Mouse (Mus musculus): Measurements from ENCODE around the gene Gm8369. TPM values are rescaled to one million over a fixed set of nuclear protein-coding genes. Genes with fewer than 3 reads are reported as not detected.
"Not testable (repeated sequence)": the region's sequence is repeated elsewhere in the genome, so short reads cannot be mapped to it uniquely, and the experiment has no call there.

The Gm8369 gene
- total and polyA plus RNA-seq, 3 experiments, result not detected

DNA sequence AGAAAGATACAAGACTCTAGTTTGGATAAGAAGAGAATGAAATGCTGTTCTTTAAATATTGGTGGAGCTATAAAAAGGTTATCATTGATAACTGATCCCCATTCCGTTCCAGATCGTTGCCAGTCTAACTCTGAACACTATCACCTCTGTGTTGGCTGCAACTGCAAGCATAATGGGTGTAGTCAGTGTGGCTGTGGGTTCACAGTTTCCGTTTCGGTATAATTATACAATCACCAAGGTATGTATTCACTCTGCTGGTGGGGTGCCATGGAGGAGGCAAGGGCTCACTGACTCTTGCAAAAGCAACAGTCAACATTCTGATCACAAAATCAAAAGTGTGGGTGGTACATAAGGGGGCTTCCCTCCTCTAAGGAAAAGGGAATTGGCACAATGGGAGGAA lies 26.7 kb upstream of the Gm8369 start:
- H3K27ac ChIP-seq (ENCODE audit: control insufficient read depth, low read depth, low read length), result not testable (repeated sequence)

DNA sequence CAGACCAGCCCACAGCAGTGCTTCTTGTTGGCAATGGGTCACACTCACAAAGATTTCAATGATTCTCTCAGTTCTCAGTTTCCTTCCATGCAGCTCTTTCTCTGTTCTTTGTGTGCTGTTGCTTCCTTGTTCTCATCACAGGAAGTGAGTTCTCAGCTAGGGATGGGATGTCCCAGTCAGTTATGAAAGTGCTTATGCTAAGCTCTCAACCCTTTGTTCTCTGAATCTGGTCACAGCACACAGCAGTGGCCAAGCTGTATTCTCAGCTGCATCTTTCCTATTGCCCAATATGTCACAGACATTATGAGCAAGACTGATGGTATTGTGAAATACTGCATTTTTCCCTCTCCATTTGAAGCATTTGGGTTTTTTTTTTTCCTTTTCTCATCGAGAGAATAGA lies 20.9 kb upstream of the Gm8369 start:
- H3K27ac ChIP-seq (ENCODE audit: control insufficient read depth, low read depth, low read length); H3K4me1 ChIP-seq (ENCODE audit: control insufficient read depth in 1 of 2, insufficient read depth in 2 of 2, low read length in 2 of 2); H3K4me3 ChIP-seq (ENCODE audit: control insufficient read depth in 1 of 2, insufficient read depth in 1 of 2, low read depth in 2 of 2, low read length in 2 of 2); H3K9ac ChIP-seq (ENCODE audit: control insufficient read depth, low read depth, low read length, poor library complexity, severe bottlenecking); H3K27me3 ChIP-seq (ENCODE audit: control insufficient read depth in 1 of 2, insufficient read depth in 2 of 2, low read length in 2 of 2); H3K9me3 ChIP-seq (replicated peaks; ENCODE audit: insufficient read depth, low read length); DNase-seq (ENCODE audit: low read depth, low spot score); H3K79me2 ChIP-seq (ENCODE audit: control insufficient read depth, insufficient read depth, low read length, poor library complexity); H3K36me3 ChIP-seq (ENCODE audit: control insufficient read depth in 1 of 2, insufficient read depth in 2 of 2, low read length in 2 of 2): not testable (repeated sequence)

More for the DNA sequence above, 26.7 kb upstream of the Gm8369 start:
- not testable (repeated sequence) for H3K9me3 ChIP-seq (replicated peaks; ENCODE audit: insufficient read depth, low read length); H3K4me1 ChIP-seq (ENCODE audit: control insufficient read depth in 1 of 2, insufficient read depth in 2 of 2, low read length in 2 of 2); H3K27me3 ChIP-seq (ENCODE audit: control insufficient read depth in 1 of 2, insufficient read depth in 2 of 2, low read length in 2 of 2); DNase-seq (ENCODE audit: low read depth, low spot score); H3K79me2 ChIP-seq (ENCODE audit: control insufficient read depth, insufficient read depth, low read length, poor library complexity); H3K4me3 ChIP-seq (ENCODE audit: control insufficient read depth in 1 of 2, insufficient read depth in 1 of 2, low read depth in 2 of 2, low read length in 2 of 2); H3K9ac ChIP-seq (ENCODE audit: control insufficient read depth, low read depth, low read length, poor library complexity, severe bottlenecking); H3K36me3 ChIP-seq (ENCODE audit: control insufficient read depth in 1 of 2, insufficient read depth in 2 of 2, low read length in 2 of 2)

DNA sequence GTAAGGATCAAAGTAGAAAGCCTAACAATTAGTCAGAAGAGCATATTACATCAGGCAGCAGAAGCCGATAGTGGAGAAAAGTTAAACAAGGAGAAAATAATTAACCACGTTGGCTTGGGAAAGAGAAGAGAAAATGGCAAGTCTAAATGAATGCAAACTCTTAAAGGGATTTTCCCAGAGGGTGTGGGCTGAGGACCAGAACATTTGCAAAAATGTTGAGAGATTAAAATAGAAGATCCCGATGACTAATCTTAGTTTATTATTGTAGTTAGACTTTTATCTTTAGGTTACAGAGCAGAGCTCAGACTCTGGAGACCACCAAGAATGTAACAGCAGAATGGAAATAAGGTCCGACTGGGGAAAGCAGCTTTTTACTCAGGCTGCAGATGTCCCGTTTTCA lies 19.3 kb upstream of the Gm8369 start:
- DNase-seq (ENCODE audit: low read depth, low spot score), result no peak
- Histone ChIP-seq H3K36me3 (ENCODE audit: control insufficient read depth in 1 of 2, insufficient read depth in 2 of 2, low read length in 2 of 2) (no peaks in the 10 kb centered on the region), H3K27me3 (ENCODE audit: control insufficient read depth in 1 of 2, insufficient read depth in 2 of 2, low read length in 2 of 2) (no peaks in the 10 kb centered on the region; a peak in 1 of 4 replicates), H3K9me3 (replicated peaks; ENCODE audit: insufficient read depth, low read length) (no peaks in the 10 kb centered on the region), H3K27ac (ENCODE audit: control insufficient read depth, low read depth, low read length) (no peak overlapping the region), H3K4me3 (ENCODE audit: control insufficient read depth in 1 of 2, insufficient read depth in 1 of 2, low read depth in 2 of 2, low read length in 2 of 2) (no peak overlapping the region), H3K9ac (ENCODE audit: control insufficient read depth, low read depth, low read length, poor library complexity, severe bottlenecking) (no peak overlapping the region), H3K79me2 (ENCODE audit: control insufficient read depth, insufficient read depth, low read length, poor library complexity) (no peaks in the 10 kb centered on the region), H3K4me1 (ENCODE audit: control insufficient read depth in 1 of 2, insufficient read depth in 2 of 2, low read length in 2 of 2) (no peaks in the 10 kb centered on the region)
- no peak for TF ChIP-seq MAX (IDR thresholded peaks at IDR 0.05; ENCODE audit: low read length)
- TF ChIP-seq MXI1 (IDR thresholded peaks at IDR 0.05; ENCODE audit: low read depth, low read length), result no peak
- TF ChIP-seq RAD21 (IDR thresholded peaks at IDR 0.05; ENCODE audit: low read depth, low read length), result no peak
- no peak for TF ChIP-seq USF2 (IDR thresholded peaks at IDR 0.05; ENCODE audit: borderline replicate concordance in 1 of 2, insufficient read depth in 1 of 2, low read depth in 1 of 2, low read length in 2 of 2)
- no peak for TF ChIP-seq E2F4 (IDR thresholded peaks at IDR 0.05; ENCODE audit: borderline replicate concordance, low read depth, low read length)
- no peak for TF ChIP-seq JUND (IDR thresholded peaks at IDR 0.05; ENCODE audit: low read depth, low read length)
- no peak for TF ChIP-seq BHLHE40 (IDR thresholded peaks at IDR 0.05; ENCODE audit: borderline replicate concordance, low read depth, low read length)

DNA sequence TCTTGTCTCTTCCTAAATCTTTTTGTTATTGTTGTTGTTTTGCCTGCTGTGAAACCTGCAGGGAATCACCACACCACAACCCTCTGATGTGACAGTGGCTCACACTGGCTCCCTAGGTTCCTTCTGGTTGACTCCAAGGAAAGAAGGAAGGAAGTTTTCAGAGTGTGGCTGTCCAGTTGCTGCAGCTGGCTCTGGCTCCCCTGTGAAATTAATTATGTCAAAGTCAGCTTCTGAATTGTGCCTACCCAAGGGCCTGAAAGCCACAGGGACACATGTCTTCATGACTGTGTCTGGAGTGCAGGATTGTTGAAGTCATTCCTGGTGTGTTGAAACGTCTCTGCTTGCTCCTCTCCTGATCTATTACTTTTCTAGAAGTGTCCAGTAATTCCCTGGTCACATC lies 17.4 kb upstream of the Gm8369 start:
- not testable (repeated sequence) for H3K4me1 ChIP-seq (ENCODE audit: control insufficient read depth in 1 of 2, insufficient read depth in 2 of 2, low read length in 2 of 2); H3K4me3 ChIP-seq (ENCODE audit: control insufficient read depth in 1 of 2, insufficient read depth in 1 of 2, low read depth in 2 of 2, low read length in 2 of 2); H3K79me2 ChIP-seq (ENCODE audit: control insufficient read depth, insufficient read depth, low read length, poor library complexity); H3K27ac ChIP-seq (ENCODE audit: control insufficient read depth, low read depth, low read length); H3K9me3 ChIP-seq (replicated peaks; ENCODE audit: insufficient read depth, low read length); H3K9ac ChIP-seq (ENCODE audit: control insufficient read depth, low read depth, low read length, poor library complexity, severe bottlenecking); H3K36me3 ChIP-seq (ENCODE audit: control insufficient read depth in 1 of 2, insufficient read depth in 2 of 2, low read length in 2 of 2); DNase-seq (ENCODE audit: low read depth, low spot score); H3K27me3 ChIP-seq (ENCODE audit: control insufficient read depth in 1 of 2, insufficient read depth in 2 of 2, low read length in 2 of 2)

DNA sequence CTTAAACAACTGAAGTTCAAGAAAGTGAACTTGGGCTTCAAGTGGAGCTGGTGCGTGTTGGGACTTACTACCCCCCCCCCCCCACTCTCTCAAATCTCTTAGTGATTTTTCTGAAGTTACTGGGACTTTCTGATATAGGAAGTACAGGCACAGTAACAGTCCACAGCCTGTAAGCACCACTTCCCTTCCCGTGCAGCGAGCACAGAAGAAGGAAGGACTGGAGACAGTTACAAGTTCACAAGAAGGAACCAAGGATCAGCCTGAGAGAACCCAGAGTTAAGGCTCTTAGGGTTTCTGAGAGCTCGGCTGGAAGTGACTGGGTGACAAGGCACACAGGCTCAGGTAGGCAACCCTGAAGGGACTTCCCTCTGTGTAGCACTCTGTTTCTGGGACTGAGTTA lies 16.5 kb upstream of the Gm8369 start, which contains the start of gene Ms4a6c:
Gene Ms4a6c (plus strand): TSS at position 152 of the 400 bp plus-strand sequence.
- not testable (repeated sequence) for H3K9ac ChIP-seq (ENCODE audit: control insufficient read depth, low read depth, low read length, poor library complexity, severe bottlenecking); H3K27ac ChIP-seq (ENCODE audit: control insufficient read depth, low read depth, low read length); H3K4me3 ChIP-seq (ENCODE audit: control insufficient read depth in 1 of 2, insufficient read depth in 1 of 2, low read depth in 2 of 2, low read length in 2 of 2); H3K9me3 ChIP-seq (replicated peaks; ENCODE audit: insufficient read depth, low read length); H3K4me1 ChIP-seq (ENCODE audit: control insufficient read depth in 1 of 2, insufficient read depth in 2 of 2, low read length in 2 of 2); DNase-seq (ENCODE audit: low read depth, low spot score); H3K27me3 ChIP-seq (ENCODE audit: control insufficient read depth in 1 of 2, insufficient read depth in 2 of 2, low read length in 2 of 2); H3K79me2 ChIP-seq (ENCODE audit: control insufficient read depth, insufficient read depth, low read length, poor library complexity); H3K36me3 ChIP-seq (ENCODE audit: control insufficient read depth in 1 of 2, insufficient read depth in 2 of 2, low read length in 2 of 2)
